Mouse (Mus musculus) limb, embryonic 11.5 days (tissue): Measurements from ENCODE around the gene Acap1. TPM values are rescaled to one million over a fixed set of nuclear protein-coding genes. Genes with fewer than 3 reads are reported as not detected.

Experiments used
- ATAC-seq: fragments of 200-750 bp; cut with Nextera tagmentation; 2 replicates; pipeline ENCODE4 v1.8.0; 2017; ENCODE audit warnings: low read depth; ENCODE audit not compliant: insufficient number of reproducible peaks, low FRiP score, low TSS enrichment
- DNase-seq: peaks from one replicate; pipeline ENCODE4 v3.0.0-alpha.2; 2015; ENCODE audit warnings: low spot score
- H3K27ac ChIP-seq: fragments of 300-500 bp; sonication (generic); replicated peaks from 2 replicates; pipeline ENCODE4 v1.5.1; 2014; ENCODE audit warnings: low read depth, mild to moderate bottlenecking, low read length
- H3K27me3 ChIP-seq: fragments of 300-500 bp; sonication (generic); 2 replicates; pipeline ENCODE4 v1.6.1; 2014; ENCODE audit warnings: mild to moderate bottlenecking, low read length, mixed read lengths; ENCODE audit not compliant: control insufficient read depth, insufficient read depth
- H3K36me3 ChIP-seq: fragments of 300-500 bp; sonication (generic); 2 replicates; pipeline ENCODE4 v1.6.1; 2014; ENCODE audit warnings: mild to moderate bottlenecking, low read length, moderate library complexity, mixed read lengths; ENCODE audit not compliant: control insufficient read depth, insufficient read depth
- H3K4me1 ChIP-seq: fragments of 300-500 bp; sonication (generic); 2 replicates; pipeline ENCODE4 v1.6.1; 2014; ENCODE audit warnings: low read length, mixed read lengths; ENCODE audit not compliant: control insufficient read depth, insufficient read depth
- H3K4me2 ChIP-seq: fragments of 300-500 bp; sonication (generic); 2 replicates; pipeline ENCODE4 v1.6.1; 2014; ENCODE audit warnings: low read depth, mild to moderate bottlenecking, moderate library complexity; ENCODE audit not compliant: severe bottlenecking
- H3K4me3 ChIP-seq: fragments of 300-500 bp; sonication (generic); 2 replicates; pipeline ENCODE4 v1.5.1; 2014; ENCODE audit warnings: low read depth, low read length
- H3K9ac ChIP-seq: fragments of 300-500 bp; sonication (generic); 2 replicates; pipeline ENCODE4 v1.6.1; 2014; ENCODE audit warnings: mild to moderate bottlenecking, low read length
- H3K9me3 ChIP-seq: fragments of 300-500 bp; sonication (generic); 2 replicates; pipeline ENCODE4 v1.6.1; 2016; ENCODE audit warnings: low read length; ENCODE audit not compliant: control insufficient read depth
- WGBS: fragments of 180-500 bp; shearing (Covaris S2); extraction: QIAGEN DNeasy Blood & Tissue Kit; methylation state at CpG from one replicate; pipeline ENCODE4 v1.1.7; 2014; 5-methylcytosine and 5-hydroxymethylcytosine counted together
- polyA plus RNA-seq: library from polyadenylated mRNA; unstranded; fragments of >200 nt; fragmentation: Nextera tagmentation; extraction: Ambion mirVana; gene quantifications from 2 replicates; pipeline ENCODE4 v1.2.1, GENCODE M21; 2014

Acap1 gene
- polyA plus RNA-seq, 1 experiment from 2014 or later = 0.72 TPM

DNA sequence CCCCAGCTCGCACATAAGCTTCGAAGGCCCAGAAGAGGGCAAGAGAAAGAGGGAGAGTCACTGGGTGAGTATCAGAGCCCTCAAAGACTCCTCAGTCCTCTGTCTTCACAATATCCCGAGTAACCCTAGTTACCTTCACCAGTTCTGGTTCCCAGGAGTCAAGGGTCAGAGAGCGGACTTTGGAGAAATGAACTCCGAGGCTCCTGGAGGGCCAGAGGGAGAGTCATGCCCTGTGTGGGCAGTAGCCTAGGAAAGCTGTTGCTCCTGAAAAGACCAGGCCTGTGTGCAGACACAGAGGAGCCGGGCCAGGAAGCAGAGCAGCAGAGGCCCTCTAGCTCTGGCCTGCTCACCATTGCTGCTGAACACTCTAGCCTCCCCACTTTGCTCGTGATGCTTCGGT lies 10.7 kb downstream of the Acap1 start:
- no peak for DNase-seq
- no peak overlapping the region for H3K4me2 ChIP-seq
- ATAC-seq = no peak
- H3K4me1 ChIP-seq = peaks cover 7% of the 10 kb centered on the region
- no peaks in the 10 kb centered on the region for H3K9me3 ChIP-seq
- H3K9ac ChIP-seq = no peak overlapping the region
- no peaks in the 10 kb centered on the region for H3K27me3 ChIP-seq
- H3K36me3 ChIP-seq = no peaks in the 10 kb centered on the region
- whole genome bisulfite sequencing = 86% methylated on average over 8 of the region's 8 CpGs
- no peak overlapping the region for H3K4me3 ChIP-seq
- no peak overlapping the region for H3K27ac ChIP-seq

DNA sequence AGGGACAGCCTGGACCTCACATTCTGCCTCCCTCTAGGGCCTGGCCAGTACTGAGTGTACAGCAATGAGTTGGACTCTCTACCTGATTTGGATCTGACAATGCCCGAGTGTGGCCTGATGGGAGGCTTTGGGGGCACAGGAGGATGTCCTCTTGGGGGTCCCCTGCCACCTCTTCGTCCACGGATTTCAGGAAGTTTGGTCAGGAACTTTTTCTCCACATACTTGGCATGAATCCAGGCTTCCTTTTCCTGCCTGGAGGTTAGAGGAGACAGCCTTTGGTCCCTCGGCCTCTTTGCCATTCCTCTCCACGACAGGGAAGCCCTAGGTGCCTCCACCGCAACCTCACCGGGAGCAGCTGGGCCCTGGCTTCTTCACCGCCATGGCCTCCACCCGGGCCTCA lies 11.1 kb downstream of the Acap1 start:
- DNase-seq (no peak), ATAC-seq (no peak)
- Histone ChIP-seq H3K27ac (no peak overlapping the region), H3K9me3 (no peaks in the 10 kb centered on the region), H3K27me3 (no peaks in the 10 kb centered on the region), H3K36me3 (no peaks in the 10 kb centered on the region), H3K9ac (no peak overlapping the region), H3K4me2 (no peak overlapping the region), H3K4me1 (peaks cover 11% of the 10 kb centered on the region), H3K4me3 (no peak overlapping the region)
- WGBS = 85% methylated on average over 9 of the region's 9 CpGs

DNA sequence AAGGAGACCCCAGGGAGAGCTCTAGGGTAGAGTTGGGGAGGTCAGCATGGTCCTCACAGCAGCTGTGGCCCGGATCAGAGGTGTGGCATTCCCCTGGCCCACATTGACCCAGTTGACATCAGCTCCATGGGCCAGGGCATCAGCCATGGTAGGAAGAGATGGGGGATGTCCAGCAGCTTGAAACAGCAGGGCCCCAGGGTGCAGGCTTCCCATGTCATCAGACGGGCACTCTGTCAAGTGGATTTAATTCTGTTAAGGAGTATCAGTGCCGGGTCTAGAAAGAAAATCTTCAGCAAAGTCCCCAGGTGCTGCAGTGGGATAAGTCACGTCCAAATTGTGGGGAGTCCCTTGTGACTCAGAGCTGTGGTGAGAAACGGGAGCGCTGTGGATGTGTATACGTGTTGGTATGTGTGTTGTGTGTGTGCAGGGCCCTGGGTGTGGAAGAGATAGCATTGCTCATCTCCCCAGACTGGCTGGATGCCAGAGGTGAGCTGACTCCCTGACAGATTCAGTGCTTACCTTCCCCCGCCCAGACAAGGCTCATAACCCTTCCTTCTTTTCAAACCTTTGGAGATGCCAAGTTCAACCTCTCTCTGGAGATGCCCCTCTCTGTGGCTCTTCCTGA lies 11.7 kb downstream of the Acap1 start:
- no peak for DNase-seq
- ATAC-seq = no peak
- no peak overlapping the region for H3K9ac ChIP-seq
- no peaks in the 10 kb centered on the region for H3K27me3 ChIP-seq
- no peak overlapping the region for H3K4me2 ChIP-seq
- H3K4me1 ChIP-seq = peaks cover 12% of the 10 kb centered on the region
- 88% methylated on average over 8 of the region's 8 CpGs for WGBS
- no peak overlapping the region for H3K4me3 ChIP-seq
- H3K36me3 ChIP-seq = no peaks in the 10 kb centered on the region
- no peaks in the 10 kb centered on the region for H3K9me3 ChIP-seq
- no peak overlapping the region for H3K27ac ChIP-seq

DNA sequence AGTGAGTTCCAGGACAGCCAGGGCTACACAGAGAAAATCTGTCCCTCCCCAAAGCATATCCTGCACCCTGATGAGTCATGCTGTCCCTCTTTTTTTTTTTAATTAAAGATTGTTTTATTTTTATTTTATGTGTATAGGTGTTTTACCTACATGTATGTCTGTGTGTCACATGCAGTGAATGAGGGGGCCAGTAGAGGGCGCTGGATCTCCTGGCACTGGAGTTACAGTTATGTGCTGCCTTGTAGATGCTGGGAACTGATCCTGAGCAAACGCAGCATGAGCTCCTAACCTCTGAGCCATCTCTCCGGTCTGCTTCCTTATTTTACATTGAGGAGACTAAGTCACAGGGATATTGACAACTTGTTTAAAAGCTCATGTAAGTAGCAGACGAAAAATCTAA lies 12.3 kb downstream of the Acap1 start:
- no peak overlapping the region for H3K4me2 ChIP-seq
- H3K27me3 ChIP-seq = no peaks in the 10 kb centered on the region
- no peaks in the 10 kb centered on the region for H3K36me3 ChIP-seq
- no peak overlapping the region for H3K9ac ChIP-seq
- WGBS = 60% methylated on average over 4 of the region's 4 CpGs
- H3K4me3 ChIP-seq = no peak overlapping the region
- no peaks in the 10 kb centered on the region for H3K9me3 ChIP-seq
- ATAC-seq (no peak), DNase-seq (peak; percentile 57)
- H3K27ac ChIP-seq = no peak overlapping the region
- H3K4me1 ChIP-seq = peaks cover 12% of the 10 kb centered on the region

DNA sequence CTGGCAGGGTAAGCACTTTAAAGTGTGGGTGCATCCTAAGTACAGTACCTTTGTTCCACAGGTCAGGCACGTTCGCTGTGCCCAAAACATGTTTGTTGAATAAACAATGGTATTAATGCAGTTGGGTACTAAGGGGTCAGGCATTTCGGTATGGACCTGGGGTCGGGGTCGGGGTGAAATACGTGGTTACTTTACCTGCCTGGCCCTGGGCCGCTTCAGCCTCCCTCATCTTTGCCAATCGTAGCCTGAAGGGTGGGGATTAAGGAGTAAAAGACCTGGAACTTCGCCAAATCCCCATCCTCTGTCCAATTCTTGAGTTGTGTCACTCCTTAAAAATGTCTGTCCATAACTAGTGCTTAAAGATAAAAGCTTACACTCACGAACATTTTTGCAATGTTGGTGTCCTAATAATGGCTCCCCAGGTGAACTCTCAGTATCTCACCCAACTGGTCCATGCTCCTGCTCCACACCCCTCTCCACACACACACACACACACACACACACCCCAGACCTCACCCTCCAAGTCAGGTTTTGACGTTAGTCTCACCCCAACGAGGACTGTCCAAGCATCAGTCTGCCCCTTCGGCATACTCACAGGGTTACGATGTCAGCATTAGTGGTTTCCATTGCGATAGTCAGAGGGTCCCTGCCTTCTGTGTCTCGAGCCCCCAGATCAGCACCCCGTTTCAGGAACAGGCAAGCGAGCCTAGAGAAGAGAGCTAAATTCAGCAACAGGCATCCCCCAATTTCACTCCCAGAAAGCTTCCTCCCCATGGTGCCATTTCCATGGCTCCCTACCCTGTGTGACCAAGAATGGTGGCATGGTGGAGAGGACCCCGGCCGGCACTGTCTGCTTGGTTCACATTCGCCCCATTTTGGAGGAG lies 13.3 kb downstream of the Acap1 start:
- Histone ChIP-seq H3K36me3 (no peaks in the 10 kb centered on the region), H3K27ac (no peak overlapping the region), H3K27me3 (no peaks in the 10 kb centered on the region), H3K4me1 (peaks cover 12% of the 10 kb centered on the region), H3K4me2 (peak overlapping the region; percentile 83), H3K9me3 (no peaks in the 10 kb centered on the region), H3K4me3 (peak overlapping the region; percentile 38), H3K9ac (peak overlapping the region; percentile 32)
- no peak for DNase-seq
- no peak for ATAC-seq
- 62% methylated on average over 21 of the region's 21 CpGs for WGBS

DNA sequence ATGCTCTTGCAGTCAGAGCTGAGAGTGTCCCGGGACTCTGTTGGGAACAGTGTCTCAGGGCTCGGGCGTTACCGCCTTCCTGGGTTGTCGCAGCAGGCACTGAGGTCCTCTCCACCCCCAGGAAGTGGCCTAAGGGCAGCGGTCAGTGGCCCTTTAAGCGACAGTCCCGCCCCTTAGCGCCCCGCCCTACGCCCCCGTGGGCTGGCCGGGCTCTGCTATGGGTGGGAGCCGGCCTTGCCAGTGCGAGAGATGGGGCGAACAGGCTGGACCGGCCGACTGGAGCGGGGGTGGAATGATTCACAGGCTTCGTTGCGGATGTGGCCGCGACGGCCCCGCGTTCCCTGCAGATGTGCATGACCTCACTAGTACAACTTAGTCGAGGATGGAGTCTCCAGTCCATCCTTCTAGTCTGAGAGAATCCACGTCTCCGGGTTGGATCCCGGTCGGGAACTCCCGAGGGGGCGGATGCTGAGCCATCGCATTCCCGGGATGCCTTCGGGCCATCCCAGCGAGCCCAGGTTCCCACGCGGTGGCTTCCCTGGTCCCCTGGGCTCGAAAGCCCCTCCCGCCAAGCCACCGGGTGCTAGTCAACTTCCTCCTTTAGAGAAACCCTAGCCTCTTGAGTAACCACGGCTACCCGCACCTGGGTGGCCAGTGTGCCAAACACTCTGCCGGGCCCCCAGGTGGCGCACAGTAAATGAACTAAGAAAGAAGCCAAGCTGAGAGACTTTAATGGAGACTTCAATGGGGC lies 14.3 kb downstream of the Acap1 start, which contains the start of gene Kctd11:
TSS of gene Kctd11 (minus strand) at position 554 of the 751 bp plus-strand sequence.
- Histone ChIP-seq H3K9ac (peak within 1 kb of the TSS; percentile 32), H3K9me3 (no peaks in the 10 kb centered on the region), H3K36me3 (no peaks in the 10 kb centered on the region), H3K4me3 (peak within 1 kb of the TSS; percentile 38), H3K4me1 (peaks cover 12% of the 10 kb centered on the region), H3K27me3 (no peaks in the 10 kb centered on the region), H3K4me2 (peak within 1 kb of the TSS; percentile 83), H3K27ac (peak within 1 kb of the TSS; percentile 30)
- under 1% methylated on average over 44 of the region's 46 CpGs for WGBS
- ATAC-seq = peak; percentile 83
- peak; percentile 86 for DNase-seq

DNA sequence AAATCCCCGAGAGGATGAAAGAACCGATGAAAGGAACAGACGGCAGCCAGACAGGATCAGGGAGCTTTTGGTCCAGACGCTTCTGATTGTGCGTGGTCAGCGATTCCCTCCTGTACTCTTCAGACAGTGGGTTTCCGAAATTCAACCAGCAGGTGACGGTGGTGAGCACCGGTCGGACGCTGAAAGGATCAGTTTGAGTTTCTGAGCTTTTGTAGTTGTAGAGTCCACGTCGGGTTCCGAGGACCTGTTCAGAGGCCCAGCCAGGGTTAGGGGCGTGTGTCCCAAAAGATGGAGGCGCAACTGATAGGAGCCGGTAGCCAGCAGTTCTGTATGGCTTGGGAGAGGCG lies 14.9 kb downstream of the Acap1 start:
- WGBS = under 1% methylated on average over 18 of the region's 18 CpGs
- H3K36me3 ChIP-seq = no peaks in the 10 kb centered on the region
- peak overlapping the region; percentile 83 for H3K4me2 ChIP-seq
- H3K4me3 ChIP-seq = peak overlapping the region; percentile 38
- H3K9ac ChIP-seq = peak overlapping the region; percentile 32
- DNase-seq (peak; percentile 83), ATAC-seq (peak; percentile 46)
- H3K27ac ChIP-seq = peak overlapping the region; percentile 30
- no peaks in the 10 kb centered on the region for H3K27me3 ChIP-seq
- peaks cover 12% of the 10 kb centered on the region for H3K4me1 ChIP-seq
- H3K9me3 ChIP-seq = no peaks in the 10 kb centered on the region

DNA sequence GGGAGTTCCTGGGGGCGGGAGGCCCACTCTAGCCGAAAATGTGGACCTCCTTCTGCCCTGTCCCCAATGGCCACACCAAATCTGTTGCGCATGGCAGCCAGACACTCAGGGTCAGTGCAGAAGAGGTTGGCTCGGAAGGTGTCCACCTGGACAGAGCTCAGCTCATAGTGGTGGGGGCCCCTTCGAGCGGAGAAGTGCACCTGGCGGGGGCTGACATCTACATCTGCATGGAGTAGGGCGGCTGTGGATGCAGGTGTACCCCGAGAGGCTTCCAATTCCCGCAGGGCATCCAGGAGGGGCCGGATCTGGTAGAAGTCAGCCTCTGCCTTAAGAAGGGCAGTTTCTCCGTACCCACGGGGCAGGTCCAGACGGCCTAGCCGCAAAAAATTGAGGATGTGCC lies 15.6 kb downstream of the Acap1 start:
- 54% methylated on average over 15 of the region's 15 CpGs for WGBS
- Histone ChIP-seq H3K9ac (peak overlapping the region; percentile 32; the same call in 1 of the 2 replicates), H3K9me3 (no peaks in the 10 kb centered on the region), H3K36me3 (no peaks in the 10 kb centered on the region), H3K27me3 (no peaks in the 10 kb centered on the region), H3K4me2 (peak overlapping the region; percentile 83), H3K27ac (no peak overlapping the region), H3K4me3 (peak overlapping the region; percentile 38), H3K4me1 (peaks cover 12% of the 10 kb centered on the region)
- ATAC-seq = no peak
- DNase-seq = no peak
